Mouse (Mus musculus): Measurements from ENCODE around the gene Col4a2.
A peak's percentile ranks its signal among the peaks of the same experiment; 100 is the strongest.
"Not testable (repeated sequence)": the region's sequence is repeated elsewhere in the genome, so short reads cannot be mapped to it uniquely, and the experiment has no call there.

The Col4a2 gene

GRCm38 (mm10) chr8:11457278-11457677 lies 144.7 kb downstream of the Col4a2 start:
- no peak for DNase-seq (ENCODE audit: low read depth, low spot score)

- DNase-seq (ENCODE audit: low read depth, low spot score) = no peak
Measured at GRCm38 (mm10) chr8:11457981-11458836, 145.6 kb downstream of the Col4a2 start.

GRCm38 (mm10) chr8:11459016-11459415 lies 146.4 kb downstream of the Col4a2 start:
- DNase-seq (ENCODE audit: low read depth, low spot score) = no peak

- no peak for DNase-seq (ENCODE audit: low read depth, low spot score)
Measured at GRCm38 (mm10) chr8:11460934-11461333, 148.3 kb downstream of the Col4a2 start.

- DNase-seq (ENCODE audit: low read depth, low spot score) = no peak
Measured at GRCm38 (mm10) chr8:11461847-11462246, 149.2 kb downstream of the Col4a2 start.

- no peak for DNase-seq (ENCODE audit: low read depth, low spot score)
Measured at GRCm38 (mm10) chr8:11462641-11463040, 150.0 kb downstream of the Col4a2 start.

GRCm38 (mm10) chr8:11463541-11463888 lies 150.9 kb downstream of the Col4a2 start:
- DNase-seq (ENCODE audit: low read depth, low spot score) = no peak

- no peak for DNase-seq (ENCODE audit: low read depth, low spot score)
Measured at GRCm38 (mm10) chr8:11463889-11464706, 151.5 kb downstream of the Col4a2 start.

GRCm38 (mm10) chr8:11464707-11464964 lies 152.0 kb downstream of the Col4a2 start:
- DNase-seq (ENCODE audit: low read depth, low spot score) = no peak

- DNase-seq (ENCODE audit: low read depth, low spot score) = no peak
Measured at GRCm38 (mm10) chr8:11465619-11466018, 153.0 kb downstream of the Col4a2 start.

GRCm38 (mm10) chr8:11466528-11466927 lies 153.9 kb downstream of the Col4a2 start:
- DNase-seq (ENCODE audit: low read depth, low spot score) = not testable (repeated sequence)

GRCm38 (mm10) chr8:11469095-11469494 lies 156.5 kb downstream of the Col4a2 start:
- peak; percentile 72 for DNase-seq (ENCODE audit: low read depth, low spot score)

GRCm38 (mm10) chr8:11470694-11471093 lies 158.1 kb downstream of the Col4a2 start:
- DNase-seq (ENCODE audit: low read depth, low spot score) = no peak

GRCm38 (mm10) chr8:11471309-11471708 lies 158.7 kb downstream of the Col4a2 start:
- DNase-seq (ENCODE audit: low read depth, low spot score) = no peak

- no peak for DNase-seq (ENCODE audit: low read depth, low spot score)
Measured at GRCm38 (mm10) chr8:11473072-11473471, 160.5 kb downstream of the Col4a2 start.

- DNase-seq (ENCODE audit: low read depth, low spot score) = no peak
Measured at GRCm38 (mm10) chr8:11475397-11475796, 162.8 kb downstream of the Col4a2 start.

GRCm38 (mm10) chr8:11475876-11476275 lies 163.3 kb downstream of the Col4a2 start:
- no peak for DNase-seq (ENCODE audit: low read depth, low spot score)

- DNase-seq (ENCODE audit: low read depth, low spot score) = peak; percentile 73
Measured at GRCm38 (mm10) chr8:11476338-11477177, 164.0 kb downstream of the Col4a2 start.

- no peak for DNase-seq (ENCODE audit: low read depth, low spot score)
Measured at GRCm38 (mm10) chr8:11477178-11477553, 164.6 kb downstream of the Col4a2 start.

- DNase-seq (ENCODE audit: low read depth, low spot score) = peak; percentile 75
Measured at GRCm38 (mm10) chr8:11477811-11478761, 165.5 kb downstream of the Col4a2 start, which contains the start of gene Rab20. Gene Rab20 (minus strand): TSS chr8:11478710.
